Mouse (Mus musculus) embryonic fibroblast, embryonic 13.5 days (primary cell): ENCODE results near the gene Txlng. TPM values are rescaled to one million over a fixed set of nuclear protein-coding genes. Genes with fewer than 3 reads are reported as not detected.

Source experiments
- H3K27ac ChIP-seq: 2 replicates; pipeline ENCODE4 v1.5.1; 2012; ENCODE audit warnings: low read length, control low read depth, inconsistent platforms; ENCODE audit not compliant: insufficient read depth
- H3K4me1 ChIP-seq: 2 replicates; pipeline ENCODE4 v1.6.1; 2011; ENCODE audit warnings: low read length; ENCODE audit not compliant: control insufficient read depth, insufficient read depth
- H3K4me3 ChIP-seq: 2 replicates; pipeline ENCODE4 v1.5.1; 2011; ENCODE audit warnings: mild to moderate bottlenecking, control low read depth, low read length; ENCODE audit not compliant: insufficient read depth
- CTCF ChIP-seq: IDR thresholded peaks from 2 replicates; pipeline ENCODE4 v1.5.1; 2011; ENCODE audit warnings: mild to moderate bottlenecking, control low read depth, low read length, moderate library complexity, borderline replicate concordance; ENCODE audit not compliant: insufficient read depth
- POLR2A ChIP-seq: IDR thresholded peaks from 2 replicates; pipeline ENCODE4 v1.6.1; 2011; ENCODE audit warnings: low read depth, mild to moderate bottlenecking, control low read depth, low read length, moderate library complexity
- polyA plus RNA-seq: library from polyadenylated mRNA; stranded (reverse); fragments of >200 nt; gene quantifications from 2 replicates; pipeline ENCODE4 v1.2.4, GENCODE M21; 2011; ENCODE audit warnings: low read depth; ENCODE audit not compliant: missing spikeins, insufficient read length

The Txlng gene
- polyA plus RNA-seq = 10.0 and 12.5 TPM in 2 replicates

GRCm38 (mm10) chrX:162829203-162829708, at the start of gene Txlng:
Gene Txlng, minus strand, starts transcription at chrX:162829454.
- H3K4me3 ChIP-seq = peak within 1 kb of the TSS; percentile 76
- H3K4me1 ChIP-seq = no peaks in the 10 kb centered on the region
- TF ChIP-seq POLR2A = peak; percentile 96
- TF ChIP-seq CTCF = no peak
- peak within 1 kb of the TSS; percentile 47; the same call in 1 of the 2 replicates for H3K27ac ChIP-seq

GRCm38 (mm10) chrX:162878236-162878635, 49.0 kb upstream of the Txlng start:
- Histone ChIP-seq H3K27ac (no peak overlapping the region), H3K4me3 (no peak overlapping the region), H3K4me1 (no peaks in the 10 kb centered on the region)
- TF ChIP-seq POLR2A (no peak), CTCF (no peak)

- H3K4me1 ChIP-seq = peaks cover 2% of the 10 kb centered on the region; the same call in 1 of the 2 replicates
- TF ChIP-seq POLR2A (no peak), CTCF (no peak)
Measured at GRCm38 (mm10) chrX:162873761-162874160, 44.5 kb upstream of the Txlng start.

GRCm38 (mm10) chrX:162871734-162872517, 42.7 kb upstream of the Txlng start:
- Histone ChIP-seq H3K4me3 (no peak overlapping the region), H3K27ac (no peak overlapping the region), H3K4me1 (peaks cover 8% of the 10 kb centered on the region; the same call in 1 of the 2 replicates)
- TF ChIP-seq CTCF (peak; percentile 70; the same call in 1 of the 2 replicates), POLR2A (no peak)

More at GRCm38 (mm10) chrX:162873761-162874160, 44.5 kb upstream of the Txlng start:
- Histone ChIP-seq H3K27ac (peak overlapping the region; percentile 18; the same call in 1 of the 2 replicates), H3K4me3 (no peak overlapping the region)

GRCm38 (mm10) chrX:162868294-162868965, 39.2 kb upstream of the Txlng start:
- TF ChIP-seq POLR2A = no peak
- no peak for TF ChIP-seq CTCF
- peak overlapping the region; percentile 67; the same call in 1 of the 2 replicates for H3K27ac ChIP-seq
- H3K4me3 ChIP-seq = no peak overlapping the region
- peaks cover 8% of the 10 kb centered on the region; the same call in 1 of the 2 replicates for H3K4me1 ChIP-seq

GRCm38 (mm10) chrX:162848682-162849081, 19.4 kb upstream of the Txlng start:
- Histone ChIP-seq H3K27ac (no peak overlapping the region), H3K4me1 (no peaks in the 10 kb centered on the region), H3K4me3 (no peak overlapping the region)
- TF ChIP-seq POLR2A (no peak), CTCF (no peak)

GRCm38 (mm10) chrX:162845531-162845930, 16.3 kb upstream of the Txlng start:
- no peak overlapping the region for H3K4me3 ChIP-seq
- H3K4me1 ChIP-seq = no peaks in the 10 kb centered on the region
- TF ChIP-seq POLR2A (no peak), CTCF (no peak)

GRCm38 (mm10) chrX:162844447-162845100, 15.3 kb upstream of the Txlng start:
- no peak overlapping the region for H3K4me3 ChIP-seq
- TF ChIP-seq CTCF (no peak), POLR2A (no peak)
- no peak overlapping the region for H3K27ac ChIP-seq
- no peaks in the 10 kb centered on the region for H3K4me1 ChIP-seq

More at GRCm38 (mm10) chrX:162845531-162845930, 16.3 kb upstream of the Txlng start:
- H3K27ac ChIP-seq = no peak overlapping the region

- H3K27ac ChIP-seq = no peak overlapping the region
- no peak overlapping the region for H3K4me3 ChIP-seq
- TF ChIP-seq POLR2A (no peak), CTCF (no peak)
- H3K4me1 ChIP-seq = no peaks in the 10 kb centered on the region
Measured at GRCm38 (mm10) chrX:162832101-162832500, 2.8 kb upstream of the Txlng start.
